Mouse (Mus musculus) bone marrow macrophage, adult 2 months (primary cell): Measurements from ENCODE around the gene Lamc3.

ENCODE experiments used
- CTCF ChIP-seq: IDR thresholded peaks from 2 replicates; pipeline ENCODE4 v1.5.1; 2012; ENCODE audit warnings: low read depth, mild to moderate bottlenecking, low read length, moderate library complexity
- POLR2A ChIP-seq: IDR thresholded peaks from 2 replicates; pipeline ENCODE4 v1.6.1; 2012; ENCODE audit warnings: mild to moderate bottlenecking, low read depth, low read length, borderline replicate concordance

- TF ChIP-seq CTCF, result no peak
- no peak for TF ChIP-seq POLR2A
These were observed 8.5 kb upstream of the Lamc3 start for GRCm38 (mm10) chr2:31878610-31879009.
